Mouse (Mus musculus) brain, embryonic 18.5 days (tissue): ENCODE measurements at regions not wholly inside any gene's neighbourhood (a gene's known extent, or its start where the extent isn't known, plus 50 kb on each side); places are given as distances from the start of the nearest gene placed in this dataset.

Experiments
- DNase-seq: peaks from one replicate; pipeline ENCODE4 v3.0.0-alpha.2; 2012; ENCODE audit warnings: low read depth, low spot score

GRCm38 (mm10) chr13:5713195-5713863 lies 148.0 kb upstream of the Klf6 start:
- no peak for DNase-seq

GRCm38 (mm10) chr13:5714191-5714591 lies 147.1 kb upstream of the Klf6 start:
- DNase-seq = no peak

- DNase-seq = no peak
Measured at GRCm38 (mm10) chr13:5714793-5715192, 146.5 kb upstream of the Klf6 start.

DNA sequence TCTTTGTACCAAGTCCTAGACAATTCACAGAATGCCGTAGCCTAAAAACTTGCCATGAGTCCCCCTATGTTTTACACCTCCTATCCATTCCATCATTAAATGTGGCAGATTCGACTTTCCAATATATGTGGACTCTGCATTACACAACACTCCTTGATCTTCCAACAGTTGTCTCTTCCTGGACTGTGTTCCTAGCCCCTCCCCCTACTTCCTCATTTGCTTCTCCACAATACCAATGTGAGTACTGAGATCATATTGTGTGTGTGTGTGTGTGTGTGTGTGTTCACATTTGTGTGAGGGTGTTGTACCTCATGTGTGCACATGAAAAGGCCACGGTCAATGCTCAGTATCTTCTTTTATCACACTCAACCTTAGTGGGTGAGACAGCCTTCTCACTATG lies 144.5 kb upstream of the Klf6 start:
- no peak for DNase-seq

GRCm38 (mm10) chr13:5723319-5723718 lies 138.0 kb upstream of the Klf6 start:
- DNase-seq = no peak

DNA sequence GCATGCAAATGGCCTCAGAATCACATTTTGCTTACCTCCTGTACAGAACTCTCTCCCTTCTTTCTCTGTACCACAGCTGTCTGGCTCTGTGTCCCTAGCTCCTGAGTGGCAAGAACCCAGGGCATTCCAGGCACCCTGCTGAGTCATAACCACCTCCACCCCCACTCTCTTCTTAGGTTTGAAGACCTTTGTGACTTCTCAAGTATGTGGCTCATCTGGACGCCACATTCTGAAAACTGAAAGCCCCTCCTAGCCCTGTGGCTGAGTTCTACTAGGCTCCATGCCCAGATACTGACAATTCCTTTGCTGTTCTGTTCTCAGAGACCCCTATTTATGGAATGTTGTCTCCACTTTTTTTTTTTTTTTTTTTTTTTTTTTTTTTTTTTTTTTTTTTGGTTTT lies 136.9 kb upstream of the Klf6 start:
- DNase-seq = no peak

- DNase-seq = no peak
Measured at GRCm38 (mm10) chr13:5725984-5726383, 135.3 kb upstream of the Klf6 start.

DNA sequence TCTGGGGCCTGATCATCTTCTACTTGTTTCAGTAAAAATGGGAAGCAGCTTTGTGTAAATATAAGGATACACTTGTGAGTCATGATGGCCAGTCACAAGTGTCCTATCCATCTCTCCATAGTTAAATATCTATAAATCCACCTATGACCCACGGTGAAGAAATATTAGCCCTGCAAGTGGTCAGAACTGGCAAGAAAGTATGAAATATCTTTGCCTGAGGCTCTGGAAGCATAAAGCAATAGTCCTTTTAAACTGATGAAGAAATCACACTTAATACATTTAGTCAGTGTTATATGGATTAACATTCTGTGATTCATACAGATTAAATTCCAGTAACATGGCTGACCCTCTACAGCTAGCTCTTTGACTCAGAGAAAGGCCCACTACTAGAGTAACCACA lies 134.8 kb upstream of the Klf6 start:
- DNase-seq = no peak

DNA sequence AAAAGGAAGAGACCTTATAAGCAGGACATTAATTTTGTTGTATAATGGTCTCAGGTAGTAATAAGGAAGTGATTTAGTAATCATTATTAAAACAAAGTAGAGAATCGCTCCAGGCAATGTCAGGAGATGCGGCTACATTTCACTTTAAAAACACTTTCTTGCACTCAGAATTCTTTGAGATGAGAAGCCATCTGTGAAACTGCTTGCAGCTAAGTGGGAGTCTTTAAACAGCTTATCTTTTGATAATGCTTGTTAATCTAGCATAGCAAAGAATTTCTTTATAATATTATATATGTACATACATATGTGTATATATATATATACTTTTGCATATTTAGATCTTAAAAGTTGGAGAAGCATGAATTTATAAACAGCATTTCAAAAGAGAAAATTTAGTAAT lies 133.1 kb upstream of the Klf6 start:
- no peak for DNase-seq

GRCm38 (mm10) chr13:5728808-5729207 lies 132.5 kb upstream of the Klf6 start:
- no peak for DNase-seq

DNA sequence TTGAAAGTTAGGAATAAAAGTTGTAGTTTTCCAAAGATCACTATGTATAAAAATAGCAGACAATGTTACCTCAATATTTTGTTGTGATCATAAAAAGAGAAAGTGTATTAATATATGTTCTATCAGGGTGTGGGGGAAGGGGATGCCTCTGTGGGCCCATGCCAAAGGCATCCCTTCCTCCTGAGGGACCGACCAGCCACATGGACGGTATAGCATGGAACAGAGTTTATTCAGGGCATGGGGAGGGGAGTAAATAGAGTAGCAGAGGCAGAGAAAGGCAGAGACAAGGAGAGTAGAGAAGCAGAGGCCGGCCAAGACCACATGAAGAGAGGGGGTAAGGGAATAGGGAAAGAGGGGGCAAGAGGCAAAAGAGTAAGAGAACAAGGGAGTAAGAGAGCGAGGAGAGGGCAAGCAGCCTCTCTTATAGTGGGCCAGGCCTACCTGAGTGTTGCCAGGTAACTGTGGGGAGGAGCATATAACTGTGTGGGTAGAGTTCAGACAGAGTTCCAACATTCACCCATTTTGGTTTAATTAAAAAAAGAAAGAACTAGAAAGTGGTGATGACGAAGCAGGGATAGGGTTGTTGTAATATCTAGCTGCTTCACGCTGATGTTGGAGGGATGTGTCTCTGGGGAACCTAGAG lies 131.7 kb upstream of the Klf6 start:
- no peak for DNase-seq

DNA sequence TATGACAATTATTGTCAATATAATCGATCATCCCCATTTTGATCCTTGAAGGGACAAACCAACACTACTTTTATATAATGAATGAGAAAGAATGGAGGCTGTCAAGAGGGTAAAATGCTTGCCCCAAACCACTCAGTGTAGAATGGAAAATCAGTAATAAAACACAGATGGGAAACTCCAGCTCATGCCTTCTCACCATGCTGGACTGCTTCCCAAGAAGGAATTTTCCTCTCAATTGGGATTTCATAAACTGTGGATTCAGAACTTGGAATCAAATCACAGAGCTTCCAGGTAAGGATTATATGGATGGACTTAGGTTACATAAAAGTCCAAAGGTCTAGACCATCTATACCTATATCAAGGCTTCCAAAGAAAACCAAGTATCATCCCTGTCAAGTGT lies 129.1 kb upstream of the Klf6 start:
- DNase-seq = no peak

DNA sequence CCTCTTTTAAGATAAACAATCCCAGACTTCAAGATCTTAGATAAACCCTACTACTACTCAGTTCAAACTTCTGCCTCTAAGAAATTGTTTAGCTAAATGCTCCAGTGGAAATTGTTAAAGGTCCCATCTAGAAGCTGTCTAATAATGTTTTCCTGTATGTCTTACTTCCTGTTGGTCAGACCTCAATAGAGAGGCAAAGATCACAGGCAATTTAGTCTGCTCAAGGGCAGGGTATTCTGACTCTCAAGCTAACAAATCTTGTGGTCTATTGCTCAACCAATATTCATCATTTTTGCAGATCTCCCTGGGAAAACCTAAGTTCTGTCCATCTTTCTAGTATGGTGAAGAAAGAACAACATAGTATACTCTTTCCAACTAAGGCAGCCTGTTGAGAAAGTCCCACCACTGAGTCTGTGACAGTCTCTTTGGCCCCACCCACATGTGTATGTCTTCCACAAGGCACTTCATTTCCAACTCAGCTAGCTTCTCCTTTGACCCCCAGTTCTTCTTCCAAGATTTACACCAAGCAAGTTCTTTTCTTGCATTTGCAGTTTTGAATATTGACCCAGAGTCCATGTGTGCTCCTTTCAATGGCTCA lies 126.2 kb upstream of the Klf6 start:
- DNase-seq = no peak

- no peak for DNase-seq
Measured at GRCm38 (mm10) chr13:5736472-5736871, 124.8 kb upstream of the Klf6 start.

- DNase-seq = no peak
Measured at GRCm38 (mm10) chr13:5737214-5737613, 124.1 kb upstream of the Klf6 start.

- DNase-seq = no peak
Measured at GRCm38 (mm10) chr13:5740805-5741204, 120.5 kb upstream of the Klf6 start.

GRCm38 (mm10) chr13:5744949-5745348 lies 116.3 kb upstream of the Klf6 start:
- DNase-seq = no peak

GRCm38 (mm10) chr13:5757176-5757575 lies 104.1 kb upstream of the Klf6 start:
- no peak for DNase-seq

- DNase-seq = no peak
Measured at GRCm38 (mm10) chr13:5757963-5758362, 103.3 kb upstream of the Klf6 start.

DNA sequence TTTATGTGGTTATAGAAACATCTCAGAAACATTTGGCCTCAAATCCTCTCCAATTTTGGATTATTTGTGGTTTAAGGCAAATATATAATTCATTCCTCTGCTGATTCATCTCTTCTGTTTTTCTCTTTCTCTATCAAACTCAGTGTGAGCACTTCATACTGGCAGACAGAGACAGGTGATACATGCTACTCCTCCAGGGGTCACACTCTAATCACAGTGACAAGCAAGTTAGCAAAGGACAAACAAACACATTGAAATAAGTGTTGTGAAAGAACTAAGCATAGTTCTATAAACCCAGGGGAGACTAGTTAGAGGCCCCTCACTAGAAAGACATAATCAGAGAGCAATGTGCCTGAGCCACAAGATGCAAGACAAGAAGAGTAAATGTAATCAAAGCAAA lies 101.3 kb upstream of the Klf6 start:
- no peak for DNase-seq

- DNase-seq = no peak
Measured at GRCm38 (mm10) chr13:5766394-5766793, 94.9 kb upstream of the Klf6 start.

GRCm38 (mm10) chr13:5767202-5767601 lies 94.1 kb upstream of the Klf6 start:
- no peak for DNase-seq

DNA sequence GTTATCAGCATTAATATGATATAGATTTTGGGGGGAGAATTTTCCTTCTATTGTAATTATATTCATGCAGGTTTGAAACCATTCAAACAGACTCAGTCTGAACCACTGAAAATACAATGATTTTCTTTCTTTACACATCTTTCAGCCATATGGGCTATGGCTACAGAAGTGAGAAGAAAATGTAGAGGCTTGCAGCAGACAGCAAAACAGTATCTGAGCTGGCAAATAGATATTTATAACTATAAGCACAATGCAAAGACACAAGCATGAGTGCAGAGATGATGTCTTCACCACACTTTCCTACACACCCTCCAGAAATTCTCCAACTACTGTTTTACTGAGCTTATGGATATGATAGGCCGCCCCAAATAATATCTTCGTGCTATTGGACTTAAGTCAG lies 92.6 kb upstream of the Klf6 start:
- no peak for DNase-seq
